Mouse (Mus musculus) kidney, adult 2 months (tissue): ENCODE measurements around the gene Agtr1a. TPM values are rescaled to one million over a fixed set of nuclear protein-coding genes. Genes with fewer than 3 reads are reported as not detected.

Experiments used
- DNase-seq: peaks from one replicate; pipeline ENCODE4 v3.0.0; 2021
- H3K27ac ChIP-seq: fragments of 200-500 bp; 2 replicates; pipeline ENCODE4 v1.5.1; 2012; ENCODE audit warnings: low read depth, low read length, control low read depth, inconsistent platforms; ENCODE audit not compliant: insufficient read depth
- H3K27me3 ChIP-seq: fragments of 200-500 bp; replicated peaks from 2 replicates; pipeline ENCODE4 v1.6.1; 2012; ENCODE audit warnings: mild to moderate bottlenecking, moderate library complexity, low read length, inconsistent platforms; ENCODE audit not compliant: control insufficient read depth, insufficient read depth
- H3K36me3 ChIP-seq: fragments of 200-500 bp; 2 replicates; pipeline ENCODE4 v1.6.1; 2012; ENCODE audit warnings: mild to moderate bottlenecking, moderate library complexity, low read length, inconsistent platforms; ENCODE audit not compliant: control insufficient read depth, insufficient read depth
- H3K4me1 ChIP-seq: fragments of 200-500 bp; 2 replicates; pipeline ENCODE4 v1.6.1; 2011; ENCODE audit warnings: low read length; ENCODE audit not compliant: control insufficient read depth, insufficient read depth
- H3K4me3 ChIP-seq: fragments of 200-500 bp; 2 replicates; pipeline ENCODE4 v1.5.1; 2011; ENCODE audit warnings: mild to moderate bottlenecking, low read depth, low read length, control low read depth; ENCODE audit not compliant: insufficient read depth
- CTCF ChIP-seq: fragments of 200-500 bp; conservative IDR thresholded peaks from 2 replicates; pipeline ENCODE4 v1.5.1; 2011; ENCODE audit warnings: low read depth, mild to moderate bottlenecking, control low read depth, low read length, moderate library complexity, mixed read lengths; ENCODE audit not compliant: insufficient read depth, insufficient read length
- POLR2A ChIP-seq: fragments of 200-500 bp; IDR thresholded peaks from one replicate; pipeline ENCODE4 v1.6.1; 2011; ENCODE audit warnings: low read depth, low read length, control low read depth
- WGBS: fragments of 180-500 bp; shearing (Covaris S2); methylation state at CpG from one replicate; pipeline ENCODE4 v1.1.7; 2018; 5-methylcytosine and 5-hydroxymethylcytosine counted together
- polyA plus RNA-seq: library from polyadenylated mRNA; depleted of rRNA; stranded (reverse); fragments of >200 nt; gene quantifications from 2 replicates; pipeline ENCODE4 v1.2.3, GENCODE M21; 2012

Gene Agtr1a
- polyA plus RNA-seq, 1 experiment = 73.4 TPM

GRCm38 (mm10) chr13:30336913-30337312 lies 672 bp downstream of the Agtr1a start:
- H3K27me3 ChIP-seq = no peaks in the 10 kb centered on the region
- DNase-seq = peak; percentile 37
- peak overlapping the region; percentile 13 for H3K27ac ChIP-seq

GRCm38 (mm10) chr13:30337646-30338045 lies 1.4 kb downstream of the Agtr1a start:
- no peaks in the 10 kb centered on the region for H3K36me3 ChIP-seq
- DNase-seq = peak; percentile 12
- H3K4me1 ChIP-seq = peaks cover 9% of the 10 kb centered on the region; the same call in 1 of the 2 replicates
- peak overlapping the region; percentile 25; the same call in 1 of the 2 replicates for H3K4me3 ChIP-seq
- no peaks in the 10 kb centered on the region for H3K27me3 ChIP-seq
- 55% methylated on average over 7 of the region's 7 CpGs for WGBS
- TF ChIP-seq CTCF (no peak), POLR2A (no peak)
- H3K27ac ChIP-seq = peak overlapping the region; percentile 73

More at GRCm38 (mm10) chr13:30336913-30337312, 672 bp downstream of the Agtr1a start:
- H3K4me1 ChIP-seq = peaks cover 9% of the 10 kb centered on the region; the same call in 1 of the 2 replicates
- no peaks in the 10 kb centered on the region for H3K36me3 ChIP-seq
- TF ChIP-seq POLR2A (no peak), CTCF (no peak)
- 27% methylated on average over 9 of the region's 9 CpGs for WGBS
- peak overlapping the region; percentile 60 for H3K4me3 ChIP-seq

GRCm38 (mm10) chr13:30338576-30338975 lies 2.3 kb downstream of the Agtr1a start:
- WGBS = 31% methylated on average over 5 of the region's 5 CpGs
- peak; percentile 78 for DNase-seq

GRCm38 (mm10) chr13:30339927-30340326 lies 3.7 kb downstream of the Agtr1a start:
- TF ChIP-seq POLR2A = no peak
- Histone ChIP-seq H3K4me1 (peaks cover 9% of the 10 kb centered on the region; the same call in 1 of the 2 replicates), H3K4me3 (no peak overlapping the region), H3K27me3 (no peaks in the 10 kb centered on the region), H3K27ac (peak overlapping the region; percentile 73), H3K36me3 (no peaks in the 10 kb centered on the region)
- 54% methylated on average over 8 of the region's 8 CpGs for WGBS
- DNase-seq = peak; percentile 52

More at GRCm38 (mm10) chr13:30338576-30338975, 2.3 kb downstream of the Agtr1a start:
- no peaks in the 10 kb centered on the region for H3K27me3 ChIP-seq
- peaks cover 9% of the 10 kb centered on the region; the same call in 1 of the 2 replicates for H3K4me1 ChIP-seq
- H3K4me3 ChIP-seq = peak overlapping the region; percentile 61
- H3K36me3 ChIP-seq = no peaks in the 10 kb centered on the region
- H3K27ac ChIP-seq = peak overlapping the region; percentile 90
- TF ChIP-seq POLR2A (no peak), CTCF (no peak)

GRCm38 (mm10) chr13:30341987-30342898 lies 6.0 kb downstream of the Agtr1a start:
- Histone ChIP-seq H3K4me3 (no peak overlapping the region), H3K4me1 (peaks cover 9% of the 10 kb centered on the region; the same call in 1 of the 2 replicates), H3K36me3 (no peaks in the 10 kb centered on the region), H3K27ac (no peak overlapping the region), H3K27me3 (no peaks in the 10 kb centered on the region)
- no peak for TF ChIP-seq POLR2A
- no peak for TF ChIP-seq CTCF
- WGBS = 84% methylated on average over 19 of the region's 19 CpGs
- no peak for DNase-seq

GRCm38 (mm10) chr13:30345427-30345913 lies 9.2 kb downstream of the Agtr1a start:
- H3K4me1 ChIP-seq = 0 out of 2 replicates have a peak, but pooled peaks cover 1% of the 10 kb centered on the region

GRCm38 (mm10) chr13:30346881-30347280 lies 10.6 kb downstream of the Agtr1a start:
- Histone ChIP-seq H3K4me1 (no peaks in the 10 kb centered on the region), H3K27ac (no peak overlapping the region), H3K36me3 (no peaks in the 10 kb centered on the region), H3K27me3 (no peaks in the 10 kb centered on the region), H3K4me3 (no peak overlapping the region)
- 82% methylated on average over 4 of the region's 4 CpGs for WGBS
- no peak for DNase-seq
- TF ChIP-seq CTCF (no peak), POLR2A (no peak)

More at GRCm38 (mm10) chr13:30345427-30345913, 9.2 kb downstream of the Agtr1a start:
- no peaks in the 10 kb centered on the region for H3K36me3 ChIP-seq
- 88% methylated on average over 11 of the region's 11 CpGs for WGBS
- no peak overlapping the region for H3K4me3 ChIP-seq
- H3K27ac ChIP-seq = no peak overlapping the region
- no peaks in the 10 kb centered on the region for H3K27me3 ChIP-seq
- TF ChIP-seq CTCF (no peak), POLR2A (no peak)
- DNase-seq = no peak
